Mouse (Mus musculus) kidney, postnatal 4 days (tissue): ENCODE data around the gene Pml.
"Not testable (repeated sequence)": the region's sequence is repeated elsewhere in the genome, so short reads cannot be mapped to it uniquely, and the experiment has no call there.

Experiments
- DNase-seq, 2 experiments: peaks; one replicate each; pipeline ENCODE4 v3.0.0; 2021; ENCODE audit warnings: mixed read lengths in 2 of 2

The Pml gene

GRCm38 (mm10) chr9:58271551-58271950, 22.0 kb upstream of the Pml start:
- not testable (repeated sequence) for DNase-seq

- no peak for DNase-seq
Measured at GRCm38 (mm10) chr9:58271109-58271508, 21.5 kb upstream of the Pml start.

- DNase-seq: no peak
Measured at GRCm38 (mm10) chr9:58270081-58270480, 20.5 kb upstream of the Pml start.

- DNase-seq: peak; percentile 75 to 81
Measured at GRCm38 (mm10) chr9:58268384-58269313, 19.1 kb upstream of the Pml start.

GRCm38 (mm10) chr9:58267046-58267445, 17.5 kb upstream of the Pml start:
- no peak for DNase-seq

- peak; percentile 52 to 62 for DNase-seq
Measured at GRCm38 (mm10) chr9:58266571-58267011, 17.0 kb upstream of the Pml start.

GRCm38 (mm10) chr9:58265368-58265767, 15.8 kb upstream of the Pml start:
- no peak for DNase-seq

GRCm38 (mm10) chr9:58262507-58262906, 12.9 kb upstream of the Pml start:
- DNase-seq: no peak

- DNase-seq: no peak
Measured at GRCm38 (mm10) chr9:58255704-58256685, 6.4 kb upstream of the Pml start.

- DNase-seq: no peak
Measured at GRCm38 (mm10) chr9:58255105-58255504, 5.5 kb upstream of the Pml start.

GRCm38 (mm10) chr9:58253805-58254122, 4.2 kb upstream of the Pml start:
- not testable (repeated sequence) for DNase-seq

GRCm38 (mm10) chr9:58253033-58253804, 3.6 kb upstream of the Pml start, which contains the start of gene Stoml1:
Stoml1 (plus strand) TSS chr9:58253164.
- peak; percentile 97 for DNase-seq

GRCm38 (mm10) chr9:58250730-58251129, 1.1 kb upstream of the Pml start:
- DNase-seq: not testable (repeated sequence)

- DNase-seq: no peak
Measured at GRCm38 (mm10) chr9:58250322-58250721, 736 bp upstream of the Pml start.

GRCm38 (mm10) chr9:58248746-58249413, 706 bp downstream of the Pml start:
- peak in 1 of 2 experiments; percentile 41 for DNase-seq

GRCm38 (mm10) chr9:58247064-58247759, 2.4 kb downstream of the Pml start:
- peak; percentile 90 to 94 for DNase-seq

- DNase-seq: no peak
Measured at GRCm38 (mm10) chr9:58246083-58246591, 3.4 kb downstream of the Pml start.

GRCm38 (mm10) chr9:58243696-58244095, 5.9 kb downstream of the Pml start:
- no peak for DNase-seq

GRCm38 (mm10) chr9:58242696-58243095, 6.9 kb downstream of the Pml start:
- DNase-seq: no peak

- peak; percentile 49 to 73 for DNase-seq
Measured at GRCm38 (mm10) chr9:58241780-58242485, 7.7 kb downstream of the Pml start.
